Mouse (Mus musculus) forebrain, embryonic 14.5 days (tissue): ENCODE results near the gene Smpd3. TPM values are rescaled to one million over a fixed set of nuclear protein-coding genes. Genes with fewer than 3 reads are reported as not detected.
A peak's percentile ranks its signal among the peaks of the same experiment; 100 is the strongest.

Experiments
- ATAC-seq: fragments of 200-750 bp; cut with Nextera tagmentation; 2 replicates; pipeline ENCODE4 v1.8.0; 2017; ENCODE audit warnings: mild to moderate bottlenecking, moderate library complexity
- DNase-seq: peaks from one replicate; pipeline ENCODE4 v3.0.0-alpha.2; 2015; ENCODE audit warnings: low spot score
- H3K27ac ChIP-seq: fragments of 300-500 bp; sonication (generic); 2 replicates; pipeline ENCODE4 v1.5.1; 2014; ENCODE audit warnings: low read depth, mild to moderate bottlenecking, control low read depth, low read length, moderate library complexity
- H3K27me3 ChIP-seq: fragments of 300-500 bp; sonication (generic); replicated peaks from 2 replicates; pipeline ENCODE4 v1.6.1; 2014; ENCODE audit warnings: low read length, control low read depth, mixed read lengths; ENCODE audit not compliant: control insufficient read depth, insufficient read depth
- H3K36me3 ChIP-seq: fragments of 300-500 bp; sonication (generic); 2 replicates; pipeline ENCODE4 v1.6.1; 2014; ENCODE audit warnings: low read length, control low read depth; ENCODE audit not compliant: control insufficient read depth, insufficient read depth
- H3K4me1 ChIP-seq: fragments of 300-500 bp; sonication (generic); 2 replicates; pipeline ENCODE4 v1.6.1; 2014; ENCODE audit warnings: antibody characterized with exemption, low read length, control low read depth; ENCODE audit not compliant: control insufficient read depth, insufficient read depth
- H3K4me2 ChIP-seq: fragments of 300-500 bp; sonication (generic); 2 replicates; pipeline ENCODE4 v1.6.1; 2014; ENCODE audit warnings: mild to moderate bottlenecking, control low read depth, low read length
- H3K4me3 ChIP-seq: fragments of 300-500 bp; sonication (generic); 2 replicates; pipeline ENCODE4 v1.5.1; 2014; ENCODE audit warnings: low read depth, low read length, control low read depth
- H3K9ac ChIP-seq: fragments of 300-500 bp; sonication (generic); 2 replicates; pipeline ENCODE4 v1.6.1; 2014; ENCODE audit warnings: mild to moderate bottlenecking, low read length, control low read depth, moderate library complexity
- H3K9me3 ChIP-seq: fragments of 300-500 bp; sonication (generic); replicated peaks from 2 replicates; pipeline ENCODE4 v1.6.1; 2016; ENCODE audit warnings: low read length, control low read depth, mixed read lengths; ENCODE audit not compliant: control insufficient read depth
- WGBS: fragments of 180-500 bp; shearing (Covaris S2); extraction: QIAGEN DNeasy Blood & Tissue Kit; methylation state at CpG from one replicate; pipeline ENCODE4 v1.1.7; 2014; 5-methylcytosine and 5-hydroxymethylcytosine counted together
- polyA plus RNA-seq: library from polyadenylated mRNA; unstranded; fragments of >200 nt; fragmentation: Nextera tagmentation; extraction: Ambion mirVana; gene quantifications from 2 replicates; pipeline ENCODE4 v1.2.1, GENCODE M21; 2014

Gene Smpd3
- 24.2 and 36.0 TPM in 2 replicates for polyA plus RNA-seq

- peak within 1 kb of the TSS; percentile 72 for H3K4me2 ChIP-seq
- peak within 1 kb of the TSS; percentile 53 for H3K4me3 ChIP-seq
- H3K27me3 ChIP-seq: no peaks in the 10 kb centered on the region
- ATAC-seq (peak; percentile 99), DNase-seq (peak; percentile 100)
- peak within 1 kb of the TSS; percentile 89 for H3K27ac ChIP-seq
- no peaks in the 10 kb centered on the region for H3K9me3 ChIP-seq
- under 1% methylated on average over 45 of the region's 45 CpGs for WGBS
- H3K9ac ChIP-seq: peak within 1 kb of the TSS; percentile 90
- peaks cover 10% of the 10 kb centered on the region for H3K4me1 ChIP-seq
- no peaks in the 10 kb centered on the region for H3K36me3 ChIP-seq
Observed at GRCm38 (mm10) chr8:106337852-106338521, at the start of gene Smpd3. TSS of gene Smpd3 (minus strand) at chr8:106337988.

- Histone ChIP-seq H3K27me3 (no peaks in the 10 kb centered on the region), H3K4me1 (no peaks in the 10 kb centered on the region), H3K36me3 (no peaks in the 10 kb centered on the region), H3K4me3 (no peak overlapping the region), H3K9ac (no peak overlapping the region), H3K4me2 (no peak overlapping the region), H3K9me3 (no peaks in the 10 kb centered on the region), H3K27ac (no peak overlapping the region)
- 90% methylated on average over 6 of the region's 6 CpGs for WGBS
- DNase-seq (no peak), ATAC-seq (no peak)
Observed at GRCm38 (mm10) chr8:106381026-106381425, 43.2 kb upstream of the Smpd3 start.

DNA sequence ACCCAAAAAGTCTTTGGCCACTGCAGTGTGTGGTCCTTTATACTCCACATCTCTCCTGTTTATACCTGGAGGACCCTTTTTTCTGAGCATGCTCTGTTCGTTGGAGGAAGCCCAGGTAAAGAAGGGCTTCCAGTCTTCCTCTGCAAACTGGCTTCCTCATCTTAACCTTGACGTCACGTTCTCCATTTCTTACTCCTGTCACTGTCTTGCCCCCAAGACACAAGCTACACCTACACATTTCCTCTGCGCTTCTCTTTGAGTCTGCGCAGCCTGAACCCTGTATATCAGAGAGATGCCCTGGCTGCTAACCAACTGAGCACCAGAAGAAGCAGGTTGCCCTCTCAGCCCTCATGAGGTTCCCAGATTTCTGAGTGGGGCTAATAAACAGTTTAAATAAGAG lies 41.6 kb upstream of the Smpd3 start:
- Histone ChIP-seq H3K4me3 (no peak overlapping the region), H3K9ac (no peak overlapping the region), H3K27me3 (no peaks in the 10 kb centered on the region), H3K9me3 (no peaks in the 10 kb centered on the region), H3K4me2 (no peak overlapping the region), H3K4me1 (no peaks in the 10 kb centered on the region), H3K27ac (no peak overlapping the region), H3K36me3 (no peaks in the 10 kb centered on the region)
- no peak for DNase-seq
- WGBS: 81% methylated on average over 5 of the region's 5 CpGs
- ATAC-seq: no peak

DNA sequence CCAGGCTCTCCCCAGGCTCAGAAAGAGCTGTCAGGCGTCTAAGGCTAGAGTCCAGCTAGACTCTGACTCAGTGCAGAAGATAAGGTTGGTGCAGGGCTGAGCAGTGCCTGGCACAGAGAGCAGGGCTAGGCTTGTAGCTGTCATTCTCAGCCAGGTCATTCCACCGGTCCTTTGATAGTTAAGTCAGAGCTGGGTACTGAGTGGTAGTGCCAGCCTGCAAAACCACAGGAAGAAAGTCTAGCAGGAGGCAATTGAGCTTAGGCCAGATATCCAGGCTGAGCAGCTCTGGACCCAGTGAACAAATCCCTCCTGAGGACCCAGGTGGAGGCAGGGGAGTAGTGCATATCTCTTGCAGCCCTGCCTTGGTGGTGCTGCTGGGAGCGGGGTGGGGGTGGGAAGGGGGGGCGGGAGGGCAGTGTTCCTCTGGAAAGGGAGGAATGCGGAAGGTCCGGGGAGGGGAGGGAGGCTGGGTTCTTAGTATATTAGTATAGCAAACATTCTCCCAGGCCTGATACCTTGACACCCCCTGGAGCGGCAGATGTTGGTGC lies 40.8 kb upstream of the Smpd3 start:
- 70% methylated on average over 7 of the region's 7 CpGs for WGBS
- H3K27ac ChIP-seq: no peak overlapping the region
- H3K9me3 ChIP-seq: no peaks in the 10 kb centered on the region
- H3K4me3 ChIP-seq: no peak overlapping the region
- no peaks in the 10 kb centered on the region for H3K4me1 ChIP-seq
- no peaks in the 10 kb centered on the region for H3K36me3 ChIP-seq
- no peak for DNase-seq
- ATAC-seq: no peak
- H3K27me3 ChIP-seq: no peaks in the 10 kb centered on the region
- H3K4me2 ChIP-seq: no peak overlapping the region
- no peak overlapping the region for H3K9ac ChIP-seq

DNA sequence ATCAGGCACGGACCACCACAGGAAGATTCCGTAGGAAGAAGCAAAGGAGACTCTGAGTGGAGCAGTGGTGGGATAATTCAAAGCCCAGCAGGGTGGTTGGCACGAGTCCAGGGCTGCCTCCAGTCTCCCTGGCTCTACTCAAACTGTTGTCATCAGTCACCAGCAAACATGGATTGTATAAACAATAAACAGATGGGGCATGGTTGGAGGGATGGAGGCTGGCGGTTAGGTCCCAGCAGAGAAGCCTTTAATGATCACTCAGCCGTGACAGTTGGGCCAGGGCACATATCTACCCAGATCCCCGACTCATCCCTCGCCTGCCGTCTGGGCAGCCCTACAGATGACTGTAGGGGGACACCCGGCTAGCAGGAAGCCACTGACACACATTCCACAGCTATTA lies 39.1 kb upstream of the Smpd3 start:
- no peak overlapping the region for H3K9ac ChIP-seq

DNA sequence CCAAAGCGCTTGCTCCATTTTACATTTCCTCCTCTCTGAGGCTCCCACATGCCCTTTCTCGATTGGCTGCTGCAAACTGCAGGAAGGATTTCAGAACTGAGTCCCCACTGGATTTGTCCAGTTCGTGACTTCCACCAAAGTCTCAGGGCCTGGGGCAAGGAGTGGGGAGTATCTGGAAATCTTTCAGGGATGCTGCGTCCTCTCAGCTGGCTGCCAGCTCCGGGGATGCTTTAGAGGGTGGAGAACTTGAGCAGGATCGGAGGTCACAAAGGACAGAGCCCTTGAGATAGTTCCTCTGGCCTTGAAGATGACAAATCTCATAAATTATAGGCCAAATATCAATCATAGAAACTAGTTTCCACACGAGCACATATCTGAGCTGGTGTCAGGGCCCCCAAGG lies 38.2 kb upstream of the Smpd3 start:
- Histone ChIP-seq H3K9me3 (no peaks in the 10 kb centered on the region), H3K27me3 (no peaks in the 10 kb centered on the region), H3K27ac (no peak overlapping the region), H3K36me3 (no peaks in the 10 kb centered on the region), H3K4me1 (no peaks in the 10 kb centered on the region), H3K9ac (no peak overlapping the region), H3K4me3 (no peak overlapping the region), H3K4me2 (no peak overlapping the region)
- no peak for DNase-seq
- WGBS: 84% methylated on average over 7 of the region's 7 CpGs
- no peak for ATAC-seq

More for the DNA sequence above, 39.1 kb upstream of the Smpd3 start:
- H3K4me3 ChIP-seq: no peak overlapping the region
- WGBS: 25% methylated on average over 9 of the region's 9 CpGs
- no peaks in the 10 kb centered on the region for H3K27me3 ChIP-seq
- ATAC-seq (peak; percentile 32; the same call in 1 of the 2 replicates), DNase-seq (peak; percentile 61)
- H3K4me2 ChIP-seq: no peak overlapping the region
- H3K9me3 ChIP-seq: no peaks in the 10 kb centered on the region
- H3K4me1 ChIP-seq: no peaks in the 10 kb centered on the region
- no peak overlapping the region for H3K27ac ChIP-seq
- no peaks in the 10 kb centered on the region for H3K36me3 ChIP-seq

DNA sequence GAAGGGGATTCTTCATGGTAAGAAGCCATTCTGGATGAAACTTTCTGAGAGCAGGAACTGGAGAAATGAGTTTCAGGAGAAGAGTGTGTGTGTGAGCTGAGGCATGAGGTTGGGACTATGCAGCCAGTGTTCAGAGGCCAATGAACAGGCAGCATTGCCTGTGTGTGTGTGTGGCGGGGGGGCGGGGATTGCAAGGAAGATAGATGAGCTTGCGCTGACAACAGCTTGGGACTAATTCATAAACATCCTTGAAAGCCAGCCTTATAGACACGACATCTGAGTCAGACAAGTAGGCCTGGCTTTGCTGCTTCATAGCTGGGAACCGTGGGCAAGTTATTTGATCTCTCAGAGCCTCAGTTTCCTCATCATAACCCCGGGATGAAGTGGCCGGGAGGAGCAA lies 31.3 kb upstream of the Smpd3 start:
- Histone ChIP-seq H3K4me3 (no peak overlapping the region), H3K27me3 (no peaks in the 10 kb centered on the region), H3K9ac (no peak overlapping the region), H3K36me3 (no peaks in the 10 kb centered on the region), H3K4me2 (no peak overlapping the region), H3K9me3 (no peaks in the 10 kb centered on the region), H3K27ac (no peak overlapping the region), H3K4me1 (no peaks in the 10 kb centered on the region)
- DNase-seq: no peak
- WGBS: 91% methylated on average over 7 of the region's 7 CpGs
- no peak for ATAC-seq

- no peak overlapping the region for H3K4me2 ChIP-seq
- no peaks in the 10 kb centered on the region for H3K27me3 ChIP-seq
- 67% methylated on average over 3 of the region's 3 CpGs for WGBS
- DNase-seq (no peak), ATAC-seq (no peak)
- H3K9ac ChIP-seq: no peak overlapping the region
- H3K36me3 ChIP-seq: no peaks in the 10 kb centered on the region
- H3K9me3 ChIP-seq: no peaks in the 10 kb centered on the region
- H3K4me3 ChIP-seq: no peak overlapping the region
- no peaks in the 10 kb centered on the region for H3K4me1 ChIP-seq
- no peak overlapping the region for H3K27ac ChIP-seq
Observed at GRCm38 (mm10) chr8:106368501-106368900, 30.7 kb upstream of the Smpd3 start.

DNA sequence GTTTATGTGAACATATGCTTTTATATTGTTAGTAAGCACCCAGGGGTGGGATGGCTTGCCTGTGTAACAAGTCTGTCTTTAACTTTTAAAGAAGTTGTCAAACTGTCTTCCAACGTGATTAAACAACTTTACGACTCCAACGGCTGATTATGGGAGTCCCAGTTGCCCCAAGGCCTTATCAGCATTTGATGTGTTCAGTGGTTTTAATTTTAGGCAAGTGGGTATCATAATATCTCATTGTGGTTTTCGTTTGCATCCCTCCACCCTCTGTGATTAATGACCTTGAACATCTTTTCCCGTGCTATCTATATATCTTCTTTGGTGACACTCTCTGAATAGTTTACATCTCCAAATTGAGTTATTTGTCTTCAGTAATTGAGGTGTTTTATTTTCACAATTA lies 27.0 kb upstream of the Smpd3 start:
- H3K4me1 ChIP-seq: no peaks in the 10 kb centered on the region
- no peak for DNase-seq

More for the DNA sequence above, 27.0 kb upstream of the Smpd3 start:
- 89% methylated on average over 5 of the region's 5 CpGs for WGBS
- ATAC-seq: no peak
- Histone ChIP-seq H3K4me3 (no peak overlapping the region), H3K27me3 (no peaks in the 10 kb centered on the region), H3K27ac (no peak overlapping the region), H3K4me2 (no peak overlapping the region), H3K9me3 (no peaks in the 10 kb centered on the region), H3K9ac (no peak overlapping the region), H3K36me3 (no peaks in the 10 kb centered on the region)
